Mouse (Mus musculus): ENCODE results near the gene Spata5. TPM values are rescaled to one million over a fixed set of nuclear protein-coding genes. Genes with fewer than 3 reads are reported as not detected.

The Spata5 gene
- total and polyA plus RNA-seq, 3 experiments = 35.0 to 52.9 (median 49.7) TPM

DNA sequence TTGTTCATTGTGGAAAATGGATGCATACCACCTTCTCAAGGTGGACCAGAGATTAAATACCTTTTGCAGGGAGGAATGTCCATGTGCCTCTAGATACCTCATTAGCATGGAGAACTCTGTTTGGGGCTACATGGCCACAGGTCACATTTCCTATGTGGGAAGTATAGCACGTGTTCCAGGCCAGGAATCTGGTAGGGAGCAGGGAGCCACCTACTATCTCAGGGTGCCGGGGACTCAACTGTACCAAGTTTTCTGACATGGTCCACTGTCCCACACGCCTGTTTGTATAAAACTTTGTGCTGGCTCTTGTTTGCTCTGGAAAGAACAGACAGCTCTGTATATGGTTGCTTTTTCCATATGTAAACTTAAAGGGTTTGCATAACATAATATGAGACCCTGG is 158.0 kb downstream of the Spata5 start:
- no peak overlapping the region for H3K4me3 ChIP-seq (replicated peaks in 1 of 3; ENCODE audit: low read depth in 2 of 3, low read length in 2 of 3, poor library complexity in 1 of 3)
- in situ Hi-C loops (cut with MboI; ENCODE audit: low pct_ligation_motif_present, low pct_unique_long_range_greater_than_20kb, low sequenced_read_pairs) (no loop called here), dilution Hi-C loops (cut with MboI; ENCODE audit: extremely low pct_ligation_motif_present, extremely low pct_unique_long_range_greater_than_20kb, low sequenced_read_pairs) (no loop called here)
- no peak overlapping the region for H3K9ac ChIP-seq (ENCODE audit: insufficient read depth, low read depth)
- H3K4me1 ChIP-seq (ENCODE audit: control insufficient read depth in 1 of 2, insufficient read depth in 2 of 2) = no peaks in the 10 kb centered on the region
- H3K4me2 ChIP-seq (ENCODE audit: insufficient read depth, low read depth, poor library complexity, severe bottlenecking) = no peak overlapping the region
- TF ChIP-seq EP300 (IDR thresholded peaks at IDR 0.05; ENCODE audit: low read length) = no peak
- TF ChIP-seq UBTF (IDR thresholded peaks at IDR 0.05; ENCODE audit: low read depth, low read length) = no peak
- TF ChIP-seq PAX5 (IDR thresholded peaks at IDR 0.05; ENCODE audit: low read length) = no peak
- no peak for TF ChIP-seq ZNF384 (IDR thresholded peaks at IDR 0.05; ENCODE audit: low read depth, low read length)
- TF ChIP-seq JUN (IDR thresholded peaks at IDR 0.05; ENCODE audit: insufficient read depth, low read depth, low read length) = no peak
- TF ChIP-seq ZMIZ1 (IDR thresholded peaks at IDR 0.05; ENCODE audit: low read depth, low read length) = no peak
- no peak for TF ChIP-seq CHD2 (IDR thresholded peaks at IDR 0.05; ENCODE audit: low read length)
- no peak for TF ChIP-seq JUND (conservative IDR thresholded peaks at IDR 0.05; ENCODE audit: low read depth, low read length)
- no peak for TF ChIP-seq MEF2A (IDR thresholded peaks at IDR 0.05; ENCODE audit: borderline replicate concordance, low read depth, low read length)
- TF ChIP-seq RAD21 (IDR thresholded peaks at IDR 0.05; ENCODE audit: low read depth, low read length) = no peak
- no peak for TF ChIP-seq MAZ (IDR thresholded peaks at IDR 0.05; ENCODE audit: low read depth, low read length)
- TF ChIP-seq TCF12 (IDR thresholded peaks at IDR 0.05; ENCODE audit: low read depth, low read length) = no peak
- no peak for TF ChIP-seq RCOR1 (conservative IDR thresholded peaks at IDR 0.05; ENCODE audit: low read depth, low read length)
- no peak for TF ChIP-seq ELF1 (IDR thresholded peaks at IDR 0.05; ENCODE audit: low read depth, low read length)
- TF ChIP-seq MYC (IDR thresholded peaks at IDR 0.05; ENCODE audit: low read depth, low read length) = no peak
- no peaks in the 10 kb centered on the region for H3K27me3 ChIP-seq (replicated peaks)
- H3K9me3 ChIP-seq (replicated peaks; ENCODE audit: low read length) = no peaks in the 10 kb centered on the region
- no peaks in the 10 kb centered on the region for H3K79me2 ChIP-seq (replicated peaks; ENCODE audit: control insufficient read depth, extremely low read depth, insufficient read depth, poor library complexity, severe bottlenecking)
- peaks cover 16 to 73% of the 10 kb centered on the region in 2 experiments for H3K36me3 ChIP-seq (replicated peaks in 1 of 2; ENCODE audit: control insufficient read depth in 1 of 2, insufficient read depth in 1 of 2, low read length in 1 of 2)
- no peak overlapping the region for H3K27ac ChIP-seq (ENCODE audit: insufficient read depth, low read depth)
- DNase-seq (ENCODE audit: extremely low read depth) = no peak

DNA sequence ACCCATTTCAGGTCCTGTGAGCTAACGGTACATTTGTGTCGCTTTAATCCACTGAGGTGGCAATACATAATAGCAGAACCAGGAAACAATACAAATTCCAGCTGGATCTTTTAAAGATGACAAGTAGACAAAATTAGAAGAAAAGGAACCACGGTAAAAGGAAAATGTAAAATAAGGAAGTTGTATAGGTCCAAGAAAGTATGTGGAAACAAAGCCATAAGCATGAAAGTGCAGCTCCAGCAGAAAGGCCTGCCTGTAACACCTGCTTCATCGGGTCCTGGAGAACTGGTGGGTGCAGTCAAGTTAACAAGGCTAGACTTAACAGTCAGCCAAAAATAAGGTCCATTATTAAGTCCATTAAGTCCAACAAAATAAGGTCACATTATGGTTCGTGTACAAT is 164.9 kb downstream of the Spata5 start:
- no peak for DNase-seq (ENCODE audit: extremely low read depth)
- Histone ChIP-seq H3K9me3 (replicated peaks; ENCODE audit: low read length) (no peaks in the 10 kb centered on the region), H3K36me3 (replicated peaks in 1 of 2; ENCODE audit: control insufficient read depth in 1 of 2, insufficient read depth in 1 of 2, low read length in 1 of 2) (peaks cover 9 to 19% of the 10 kb centered on the region in 2 experiments), H3K79me2 (replicated peaks; ENCODE audit: control insufficient read depth, extremely low read depth, insufficient read depth, poor library complexity, severe bottlenecking) (no peaks in the 10 kb centered on the region), H3K9ac (ENCODE audit: insufficient read depth, low read depth) (no peak overlapping the region), H3K4me2 (ENCODE audit: insufficient read depth, low read depth, poor library complexity, severe bottlenecking) (no peak overlapping the region), H3K27me3 (replicated peaks) (no peaks in the 10 kb centered on the region), H3K4me1 (ENCODE audit: control insufficient read depth in 1 of 2, insufficient read depth in 2 of 2) (no peaks in the 10 kb centered on the region), H3K4me3 (replicated peaks in 1 of 3; ENCODE audit: low read depth in 2 of 3, low read length in 2 of 3, poor library complexity in 1 of 3) (no peak overlapping the region), H3K27ac (ENCODE audit: insufficient read depth, low read depth) (no peak overlapping the region)
- TF ChIP-seq CHD2 (IDR thresholded peaks at IDR 0.05; ENCODE audit: low read length) = no peak
- no peak for TF ChIP-seq USF2 (conservative IDR thresholded peaks at IDR 0.05; ENCODE audit: low read depth, low read length)
- TF ChIP-seq MEF2A (IDR thresholded peaks at IDR 0.05; ENCODE audit: borderline replicate concordance, low read depth, low read length) = no peak
- TF ChIP-seq E2F4 (IDR thresholded peaks at IDR 0.05; ENCODE audit: insufficient replicate concordance, low read depth, low read length) = no peak
- TF ChIP-seq SMC3 (IDR thresholded peaks at IDR 0.05; ENCODE audit: low read depth, low read length) = no peak
- TF ChIP-seq KAT2A (IDR thresholded peaks at IDR 0.05; ENCODE audit: insufficient replicate concordance, low read length) = no peak
- no peak for TF ChIP-seq ELF1 (IDR thresholded peaks at IDR 0.05; ENCODE audit: low read depth, low read length)
- no peak for TF ChIP-seq POLR2A (IDR thresholded peaks at IDR 0.05; ENCODE audit: low read depth, low read length)
- TF ChIP-seq MAX (IDR thresholded peaks at IDR 0.05; ENCODE audit: low read length) = no peak
- no peak for TF ChIP-seq CTCF (conservative IDR thresholded peaks at IDR 0.05 in 1 of 2, IDR thresholded peaks at IDR 0.05 in 1 of 2; ENCODE audit: low read depth in 2 of 2, low read length in 2 of 2)
- no peak for TF ChIP-seq GABPA (IDR thresholded peaks at IDR 0.05; ENCODE audit: insufficient replicate concordance, low read depth, low read length)
- TF ChIP-seq MYC (IDR thresholded peaks at IDR 0.05; ENCODE audit: low read depth, low read length) = no peak
- no peak for TF ChIP-seq MAFK (IDR thresholded peaks at IDR 0.05; ENCODE audit: insufficient replicate concordance, low read length)
- in situ Hi-C loops (cut with MboI; ENCODE audit: low pct_ligation_motif_present, low pct_unique_long_range_greater_than_20kb, low sequenced_read_pairs) = no loop called here
- dilution Hi-C loops (cut with MboI; ENCODE audit: extremely low pct_ligation_motif_present, extremely low pct_unique_long_range_greater_than_20kb, low sequenced_read_pairs) = no loop called here
